Mouse (Mus musculus) C2C12 (cell line): ENCODE results near the gene Map2k6.

Source experiments
- MAX ChIP-seq: IDR thresholded peaks from one replicate; pipeline ENCODE4 v1.6.1; 2011; ENCODE audit warnings: mild to moderate bottlenecking, control low read depth
- USF1 ChIP-seq: IDR thresholded peaks from one replicate; pipeline ENCODE4 v1.6.1; 2011; ENCODE audit warnings: low read depth, mild to moderate bottlenecking, control low read depth, moderate library complexity

GRCm38 (mm10) chr11:110473495-110473894 is 74.6 kb downstream of the Map2k6 start:
- TF ChIP-seq MAX = no peak
- no peak for TF ChIP-seq USF1
